Mouse (Mus musculus) cerebellum, postnatal 4 days (tissue): Measurements from ENCODE around the gene Errfi1.
"Not testable (repeated sequence)": the region's sequence is repeated elsewhere in the genome, so short reads cannot be mapped to it uniquely, and the experiment has no call there.

Source experiments
- DNase-seq, 2 experiments: peaks; one replicate each; pipeline ENCODE4 v3.0.0; 2022; ENCODE audit warnings: low spot score in 2 of 2, mixed read lengths in 1 of 2

Gene Errfi1

DNA sequence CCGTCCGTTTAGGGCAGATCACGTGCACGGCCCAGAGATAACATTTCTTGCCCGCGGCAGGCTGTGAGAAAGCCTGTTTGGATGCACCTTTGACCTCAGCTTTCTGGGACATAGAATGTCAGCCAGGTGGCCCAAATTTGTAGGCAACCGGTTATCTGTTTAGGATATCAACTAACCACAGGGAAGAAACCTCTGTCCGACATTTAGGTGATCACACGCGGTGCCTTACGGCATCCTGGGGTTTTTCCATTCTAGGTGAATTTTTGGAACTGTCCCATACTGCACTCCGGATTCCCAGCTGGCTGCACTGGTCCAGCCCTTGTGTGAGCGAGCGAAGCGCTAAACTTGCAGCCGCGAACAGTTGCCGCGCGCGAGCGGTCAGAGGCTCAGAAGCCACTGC, 25.9 kb downstream of the Errfi1 start:
- no peak for DNase-seq

DNA sequence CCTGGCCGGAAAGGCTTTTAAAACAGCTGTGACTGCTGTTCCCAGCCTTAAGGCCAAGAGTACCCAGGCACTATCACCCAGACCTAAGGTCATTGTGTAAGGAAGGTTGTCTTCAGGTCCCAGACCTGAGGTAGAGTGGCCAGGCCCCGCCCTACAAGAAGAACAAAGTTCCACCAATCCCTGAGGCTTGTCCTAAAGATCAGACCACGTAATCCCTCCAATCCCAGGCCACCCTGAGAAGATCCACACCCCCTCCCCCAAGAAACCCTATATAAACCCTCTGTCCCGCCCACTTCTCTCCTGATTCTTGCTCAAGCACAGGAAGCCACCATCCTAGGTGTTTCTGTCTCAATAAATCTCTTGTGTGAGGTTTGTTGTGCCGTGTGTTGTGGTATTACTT, 26.6 kb downstream of the Errfi1 start:
- DNase-seq: no peak

DNA sequence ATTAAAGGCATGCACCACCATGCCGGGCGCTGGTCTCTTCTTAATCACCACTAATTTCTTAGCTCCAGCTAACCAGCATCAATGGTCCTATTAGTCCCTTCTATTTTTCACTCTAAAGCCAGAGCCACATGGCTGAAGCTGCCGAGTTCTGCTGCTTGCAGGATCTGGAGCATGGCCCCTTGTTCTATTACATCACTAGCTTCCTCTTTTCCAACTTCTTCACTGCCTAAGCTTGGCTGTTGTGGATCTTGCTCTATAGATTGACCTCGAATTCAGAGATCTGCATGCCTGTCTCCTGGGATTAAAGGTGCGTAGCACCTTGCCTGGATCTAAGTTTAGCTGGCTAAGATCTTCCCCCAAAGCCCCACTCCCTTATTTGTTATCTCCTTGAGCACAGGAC, 28.9 kb downstream of the Errfi1 start:
- no peak for DNase-seq

DNA sequence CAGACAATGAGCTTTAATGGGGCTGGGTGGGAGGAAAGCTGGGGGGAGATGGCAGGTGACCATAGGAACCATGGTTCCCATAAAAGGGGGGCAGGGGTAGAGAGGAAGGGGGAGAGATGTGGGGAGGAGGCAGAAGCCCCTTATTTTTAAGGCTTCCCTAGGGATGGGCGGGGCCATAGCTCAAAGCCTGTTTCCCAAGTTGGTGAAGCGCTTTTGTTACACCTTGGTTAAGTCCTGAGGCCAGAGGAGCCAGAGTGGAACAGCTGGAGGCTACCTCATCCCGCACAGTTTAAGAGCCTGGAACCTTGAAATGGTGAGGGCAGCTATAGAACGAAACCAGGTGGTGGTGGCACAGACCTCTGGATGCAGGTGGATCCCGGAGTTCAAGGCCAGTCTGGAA, 34.2 kb downstream of the Errfi1 start:
- no peak for DNase-seq

DNA sequence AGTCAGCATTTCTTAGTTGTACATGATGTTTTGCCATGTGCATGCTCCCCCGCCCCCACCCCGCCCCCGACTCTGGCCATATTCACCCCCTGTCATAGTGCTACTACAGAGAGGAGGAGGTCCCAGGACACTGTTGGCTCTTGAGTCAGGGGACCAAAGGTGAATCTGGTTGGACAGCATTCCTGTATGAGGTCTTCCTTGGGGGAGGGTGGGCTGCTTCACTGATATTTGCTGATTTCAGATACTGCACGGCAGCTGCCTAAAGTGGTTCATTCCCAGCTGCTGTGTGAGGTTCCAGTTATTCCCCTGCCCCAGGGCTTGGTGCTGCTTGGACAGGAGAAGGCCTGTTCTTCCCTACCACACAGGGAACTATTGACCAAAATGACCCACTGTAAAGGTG, 34.8 kb downstream of the Errfi1 start:
- DNase-seq: no peak

DNA sequence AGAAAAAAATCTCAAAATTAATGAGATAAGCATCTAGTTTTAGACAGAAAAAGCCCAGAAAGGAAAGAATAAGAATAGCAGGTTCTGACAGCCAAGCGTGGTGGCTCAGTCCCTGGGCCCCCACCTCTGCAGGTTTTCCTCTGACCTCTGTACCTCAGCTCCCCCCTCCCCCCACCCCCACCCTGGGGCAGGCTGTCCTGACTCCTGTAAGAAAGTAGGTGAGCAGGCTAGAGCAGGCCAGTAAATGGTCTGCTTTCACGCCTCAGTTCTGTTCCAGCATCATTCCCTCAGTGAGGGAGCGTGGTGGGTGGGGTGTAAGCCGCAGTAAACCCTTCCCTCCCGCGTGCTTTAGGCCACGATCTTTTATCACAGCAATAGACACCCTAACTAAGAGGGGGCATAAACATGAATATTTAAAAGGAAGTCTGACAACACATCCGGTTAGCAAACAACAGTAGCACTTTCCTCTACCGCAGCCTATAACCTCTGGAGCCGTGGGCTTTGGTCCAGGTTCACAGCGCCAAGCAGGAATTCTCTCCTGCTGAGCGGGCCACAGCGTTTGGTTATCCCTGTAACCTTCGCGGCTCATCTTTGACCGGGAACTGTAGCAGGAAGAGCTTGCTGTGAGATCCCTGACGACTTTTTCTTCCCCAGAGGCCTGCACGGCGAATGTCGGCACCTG, 35.7 kb downstream of the Errfi1 start:
- no peak for DNase-seq

DNA sequence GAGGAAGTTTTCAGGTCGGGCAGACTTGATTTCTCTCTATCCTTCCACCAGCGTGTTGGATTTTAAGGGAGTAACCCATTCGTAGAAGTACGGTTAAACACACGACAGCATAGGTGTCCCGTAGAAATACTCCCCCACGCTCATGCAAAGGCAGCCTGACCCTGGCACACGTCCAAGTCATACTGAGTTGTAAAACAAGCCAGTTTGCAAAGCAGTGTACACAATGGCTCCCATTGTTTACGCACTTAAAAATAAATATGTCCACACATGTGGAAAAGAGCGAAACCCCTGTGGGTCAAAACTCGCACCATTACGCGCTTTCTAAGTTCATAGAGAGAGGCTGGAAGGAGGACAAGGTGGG, 36.2 kb downstream of the Errfi1 start:
- no peak for DNase-seq

DNA sequence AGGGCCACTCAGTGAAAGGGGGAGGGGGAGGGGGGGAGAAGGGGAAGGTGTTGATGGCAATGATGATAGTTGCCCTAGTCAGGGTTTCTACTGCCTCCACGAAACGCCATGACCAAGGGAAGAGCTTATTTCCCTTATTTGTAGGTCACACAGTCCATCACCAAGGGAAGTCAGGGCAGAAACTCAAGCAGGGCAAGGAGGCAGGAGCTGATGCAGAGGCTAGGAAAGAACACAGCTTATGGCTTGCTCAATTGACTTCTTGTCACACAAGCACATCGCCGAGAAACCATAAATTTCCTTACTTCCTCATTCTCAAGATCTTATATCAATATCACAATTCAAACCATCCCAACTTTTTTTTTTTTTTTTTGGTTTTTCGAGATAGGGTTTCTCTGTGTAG, 37.6 kb downstream of the Errfi1 start:
- DNase-seq: no peak

DNA sequence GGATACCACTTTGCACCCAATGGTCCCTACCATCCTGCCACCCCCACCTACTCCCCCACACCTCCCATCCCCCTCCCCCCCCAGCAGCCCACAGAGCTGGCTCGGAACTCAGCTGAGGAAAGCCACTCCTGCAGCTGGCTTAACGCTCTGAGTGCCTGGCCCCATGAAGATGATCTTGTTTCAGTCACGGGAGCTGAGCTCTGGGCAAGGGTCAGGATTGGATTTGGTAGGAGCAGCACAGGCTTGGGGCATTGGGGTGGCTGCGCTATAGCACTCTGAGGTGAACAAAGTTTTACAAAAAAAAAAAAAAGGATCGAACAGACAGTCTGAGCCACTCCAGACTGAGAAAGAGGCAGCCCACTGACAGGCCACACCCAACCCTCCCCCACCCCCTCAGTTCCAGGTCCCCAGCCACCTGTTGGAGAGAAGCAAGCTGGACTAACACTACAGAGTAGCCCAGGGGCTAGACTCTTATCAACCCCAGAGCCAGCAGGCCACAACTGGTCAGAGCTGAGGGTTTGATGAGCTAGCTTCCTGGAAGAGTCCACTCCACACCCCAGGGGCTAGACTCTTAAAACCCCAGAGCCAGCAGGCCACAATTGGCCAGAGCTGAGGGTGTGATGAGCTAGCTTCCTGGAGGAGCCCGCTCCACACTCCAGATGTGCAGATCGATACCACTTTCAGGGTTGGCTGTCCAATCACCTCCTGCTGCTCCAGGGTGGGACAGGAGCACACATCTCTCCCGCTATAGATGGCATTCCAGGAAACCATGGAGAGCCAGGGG, 41.2 kb downstream of the Errfi1 start:
- no peak for DNase-seq

DNA sequence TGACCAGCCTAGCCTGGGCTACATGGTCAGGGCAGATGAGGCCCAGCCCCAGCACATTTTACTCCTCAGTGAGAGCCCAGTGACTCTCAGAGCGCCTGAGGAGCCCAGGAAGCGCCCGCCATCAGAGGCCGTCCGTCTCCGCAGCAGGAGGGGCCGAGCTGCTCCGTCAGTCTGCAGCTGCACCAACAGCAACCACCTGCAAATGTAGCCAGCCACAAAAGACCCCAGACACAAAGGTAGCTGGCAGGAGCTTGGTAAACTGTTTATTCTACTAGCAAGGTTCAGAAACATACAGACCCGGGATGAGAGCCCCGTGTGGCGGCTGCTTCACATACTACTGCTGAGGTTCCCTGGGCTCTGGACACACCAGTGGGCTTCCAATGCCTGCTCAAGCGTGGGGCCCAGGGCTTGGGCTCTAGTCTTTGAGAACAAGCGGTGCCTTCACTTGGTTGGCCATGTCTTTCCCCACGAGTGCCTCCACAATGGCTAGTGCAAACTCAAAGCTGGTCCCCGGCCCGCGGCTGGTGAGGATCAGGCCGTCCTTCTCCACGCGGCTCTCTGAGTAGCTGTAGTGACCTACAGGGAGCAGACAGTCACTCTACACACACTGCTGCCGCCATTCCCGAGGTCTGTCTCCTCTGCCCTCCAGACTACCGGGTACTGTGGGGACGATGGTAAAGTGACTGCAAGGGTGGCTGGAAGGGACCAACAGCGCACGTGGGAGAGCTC, 43.3 kb downstream of the Errfi1 start:
- no peak for DNase-seq

DNA sequence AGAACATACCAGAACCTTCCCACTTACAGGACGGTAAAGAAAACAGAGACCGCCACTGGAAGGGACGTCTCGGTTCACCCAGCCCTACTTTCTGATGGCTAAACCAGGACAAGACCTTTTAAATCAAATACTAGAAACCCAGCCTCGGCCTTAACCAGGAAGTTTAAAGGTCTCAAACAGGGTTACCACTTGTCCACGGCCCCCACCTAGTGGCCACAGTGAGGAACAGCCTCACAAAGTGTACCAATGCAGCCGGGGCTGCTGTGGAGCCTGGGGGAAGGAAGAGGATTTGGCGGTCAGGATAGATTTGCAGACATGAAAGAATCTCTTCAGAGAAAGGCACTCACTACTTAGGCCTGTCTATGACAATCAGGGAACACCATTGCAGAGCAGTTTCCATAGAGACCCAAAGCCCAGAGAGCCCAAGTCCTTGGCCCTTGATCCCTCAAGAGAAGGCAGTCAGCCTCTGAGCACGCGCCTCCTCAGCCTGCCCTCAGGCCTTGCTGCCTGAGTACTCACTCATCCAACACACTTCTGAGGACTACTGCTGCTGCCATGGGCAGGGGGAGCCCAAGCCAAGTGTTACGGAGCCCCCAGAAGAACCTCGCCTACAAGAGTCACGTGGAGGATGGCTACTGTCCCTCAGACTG, 45.1 kb downstream of the Errfi1 start:
- peak; percentile 52 to 54 for DNase-seq

DNA sequence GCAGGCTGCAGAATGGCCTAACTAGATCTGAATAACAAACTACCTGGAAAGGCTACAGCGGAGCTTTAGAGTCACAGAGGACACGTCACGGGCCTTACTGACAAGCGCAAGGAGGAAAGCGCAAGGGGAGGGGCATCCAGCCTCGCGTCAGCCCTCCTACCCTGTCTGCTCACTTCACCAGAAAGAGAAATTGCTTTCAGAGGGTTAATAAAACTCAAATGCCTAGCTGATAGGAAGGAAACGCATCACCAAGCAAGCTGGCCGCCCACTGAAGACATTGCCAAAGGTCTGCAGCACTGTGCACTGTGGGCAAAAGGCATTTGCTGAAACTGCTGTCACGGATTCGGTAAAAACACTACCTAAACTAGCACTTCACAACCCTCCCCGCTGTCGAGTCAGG, 46.8 kb downstream of the Errfi1 start:
- DNase-seq: no peak

DNA sequence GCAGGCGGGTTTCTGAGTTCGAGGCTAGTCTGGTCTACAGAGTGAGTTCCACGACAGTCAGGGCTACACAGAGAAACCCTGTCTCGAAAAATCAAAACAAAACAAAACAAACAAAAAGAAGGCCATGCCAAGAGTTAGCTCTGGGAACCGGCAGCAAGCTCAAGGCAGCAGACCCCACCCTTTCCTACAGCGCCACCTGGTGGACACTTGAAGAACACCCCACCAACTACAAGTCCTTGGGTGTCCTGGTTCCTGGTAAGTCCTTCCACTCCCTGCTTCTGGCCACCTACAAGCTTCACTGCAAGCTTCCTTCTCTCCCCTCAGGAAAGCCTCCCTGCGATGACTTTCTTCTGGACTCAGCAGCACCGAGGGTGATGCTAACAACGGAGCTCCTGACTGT, 47.9 kb downstream of the Errfi1 start:
- DNase-seq: peak; percentile 54 to 78

DNA sequence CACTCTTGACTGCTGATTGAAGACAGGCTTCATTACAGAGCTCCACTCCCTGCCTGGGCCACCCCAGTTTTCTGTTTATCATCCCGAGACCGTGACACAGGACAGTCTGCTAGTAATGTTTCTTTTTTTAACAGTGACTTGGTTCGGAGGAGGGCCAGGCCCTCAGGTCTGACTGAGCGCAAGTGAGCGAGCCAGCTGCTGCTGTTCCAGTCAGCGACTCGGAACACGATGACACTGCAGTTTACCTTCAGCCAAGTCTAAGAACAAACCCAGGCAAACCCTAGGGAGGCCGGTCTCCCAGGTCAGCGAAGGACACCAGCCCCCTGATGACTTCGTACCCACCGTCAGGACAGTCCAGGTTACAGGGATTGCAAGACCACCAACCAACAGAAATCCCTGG, 48.3 kb downstream of the Errfi1 start:
- DNase-seq: no peak

DNA sequence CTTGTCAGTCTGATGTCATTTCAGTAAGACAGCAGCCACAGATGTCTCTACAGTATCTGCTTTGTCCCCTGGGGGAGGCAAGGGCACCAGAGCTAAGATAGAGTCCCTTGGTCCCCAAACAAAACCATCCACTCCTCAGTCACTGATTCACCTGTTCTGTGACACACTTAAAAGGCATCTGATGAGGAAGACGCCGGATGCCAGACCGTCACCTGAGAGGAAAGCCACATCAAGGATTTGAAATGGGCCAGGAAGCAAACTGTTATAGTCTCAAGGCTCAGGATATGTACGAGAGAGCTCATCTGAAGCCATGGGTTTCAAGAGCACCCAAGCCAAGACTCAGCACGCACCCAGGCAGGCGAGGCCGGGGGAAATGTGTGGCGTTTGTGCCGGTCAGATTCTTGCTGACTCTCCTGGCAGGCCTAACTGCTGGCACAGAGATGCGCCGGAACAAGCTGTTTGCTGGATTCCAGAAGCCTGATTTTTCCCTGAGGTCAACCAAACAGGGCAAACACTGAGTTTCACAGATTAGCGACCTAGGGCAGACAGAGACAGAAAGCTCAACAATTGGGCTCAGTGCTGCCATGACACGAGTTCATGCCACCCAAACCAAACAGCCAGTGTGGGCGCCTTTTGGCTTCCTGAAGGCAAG, 49.5 kb downstream of the Errfi1 start:
- DNase-seq: no peak

DNA sequence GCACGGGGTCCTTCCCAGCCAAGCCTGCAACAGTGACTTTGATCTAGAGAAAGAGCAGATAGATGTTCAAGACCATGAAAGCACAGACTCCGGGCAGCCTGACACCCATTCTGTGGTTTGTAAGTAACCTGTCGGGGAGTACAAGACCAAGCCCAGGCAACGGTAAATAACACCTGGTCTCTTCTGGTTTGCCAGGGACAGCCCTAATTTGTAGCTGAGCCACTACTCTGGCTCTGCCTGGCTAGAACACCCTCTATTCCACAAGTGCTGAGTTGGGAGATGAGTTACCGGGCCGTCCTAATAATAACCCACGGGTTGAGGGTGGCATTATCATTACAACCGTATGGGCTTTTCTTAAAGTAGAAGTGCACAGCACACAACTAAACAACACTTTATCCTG, 53.4 kb downstream of the Errfi1 start:
- no peak for DNase-seq

DNA sequence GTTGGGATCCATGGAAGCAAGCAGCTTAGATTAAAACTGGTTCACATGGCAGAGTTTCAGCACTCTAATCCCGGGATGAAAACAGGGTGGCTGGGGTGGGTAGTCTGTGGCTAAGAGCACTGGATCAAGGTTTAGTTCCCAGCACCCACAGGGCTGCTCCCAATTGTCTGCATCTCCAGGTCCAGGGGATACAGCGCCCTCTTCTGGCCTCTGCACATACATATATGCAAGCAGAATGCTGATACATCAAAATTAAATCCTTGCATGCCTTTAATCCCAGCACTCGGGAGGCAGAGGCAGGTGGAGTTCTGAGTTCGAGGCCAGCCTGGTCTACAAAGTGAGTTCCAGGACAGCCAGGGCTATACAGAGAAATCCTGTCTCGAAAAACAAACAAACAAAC, 54.8 kb downstream of the Errfi1 start:
- not testable (repeated sequence) for DNase-seq

DNA sequence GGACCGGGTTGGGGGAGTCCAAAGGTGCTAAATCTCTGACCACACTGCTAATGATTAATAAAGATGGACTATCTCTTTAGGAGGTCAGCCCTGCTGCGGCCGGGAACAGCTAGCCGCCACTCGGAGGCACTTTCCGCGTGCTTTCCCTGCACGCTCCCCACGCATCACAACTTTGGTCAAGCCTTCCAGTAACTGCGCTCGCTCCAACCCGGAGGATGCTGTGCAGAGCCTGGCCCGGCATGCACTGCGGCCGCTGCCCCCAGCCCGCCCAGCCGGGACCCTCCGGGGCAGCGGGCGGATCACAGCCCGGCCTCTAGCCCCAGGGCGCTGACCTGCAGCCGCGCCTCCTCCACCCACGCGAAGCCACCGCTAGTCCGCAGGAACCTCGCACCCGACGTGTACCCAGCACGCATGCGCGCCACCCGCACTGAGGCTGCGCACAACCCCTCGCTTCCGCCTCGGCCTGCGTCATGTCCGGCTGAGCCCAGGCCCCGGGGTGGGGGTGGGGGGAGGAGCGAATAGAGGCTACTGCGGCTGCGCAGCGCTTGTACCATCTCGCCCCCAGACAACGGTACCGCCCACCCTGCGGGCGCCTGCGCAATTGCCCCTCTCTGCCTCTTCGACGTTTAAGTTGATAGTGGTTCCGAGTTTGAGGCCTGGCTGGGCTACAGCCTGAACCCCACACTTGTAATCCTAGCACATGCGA, 55.9 kb downstream of the Errfi1 start:
- peak; percentile 99 for DNase-seq

DNA sequence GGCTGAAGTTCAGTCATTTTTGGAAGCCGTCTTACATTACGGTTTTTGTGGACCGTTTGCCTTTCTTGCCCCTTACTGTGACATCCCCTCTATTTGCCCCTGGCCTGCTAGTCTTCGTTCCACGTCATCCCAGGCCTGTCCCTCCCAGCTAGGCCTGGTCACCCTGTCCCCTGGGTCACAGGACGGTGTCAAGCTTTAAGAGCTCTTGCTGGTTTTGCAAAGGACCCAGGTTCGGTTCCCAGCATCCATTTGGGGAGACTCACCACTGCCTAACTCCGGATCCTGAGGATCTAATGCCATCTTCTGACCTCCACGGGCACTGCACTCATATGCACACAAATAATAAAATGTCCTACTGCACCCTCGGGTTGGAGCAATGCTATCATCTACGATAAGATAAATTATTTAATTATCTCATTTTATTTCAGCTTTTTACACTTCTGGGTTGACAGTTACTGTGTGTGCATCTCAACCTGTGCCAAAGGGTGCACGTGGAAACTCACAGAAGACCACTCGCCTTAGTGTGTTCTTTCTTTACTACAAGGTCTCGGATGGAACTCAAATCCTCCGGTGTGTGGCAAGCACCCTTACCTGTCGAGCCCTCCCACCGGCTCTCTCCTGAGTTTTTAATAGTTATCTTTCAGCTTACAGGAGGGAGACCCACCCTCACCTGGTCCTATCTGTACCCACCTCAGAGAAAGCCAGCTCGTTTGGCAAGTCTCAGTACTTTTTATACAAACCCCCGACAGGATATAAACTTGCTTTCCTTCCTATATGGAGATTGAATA, 56.6 kb downstream of the Errfi1 start:
- DNase-seq: no peak

DNA sequence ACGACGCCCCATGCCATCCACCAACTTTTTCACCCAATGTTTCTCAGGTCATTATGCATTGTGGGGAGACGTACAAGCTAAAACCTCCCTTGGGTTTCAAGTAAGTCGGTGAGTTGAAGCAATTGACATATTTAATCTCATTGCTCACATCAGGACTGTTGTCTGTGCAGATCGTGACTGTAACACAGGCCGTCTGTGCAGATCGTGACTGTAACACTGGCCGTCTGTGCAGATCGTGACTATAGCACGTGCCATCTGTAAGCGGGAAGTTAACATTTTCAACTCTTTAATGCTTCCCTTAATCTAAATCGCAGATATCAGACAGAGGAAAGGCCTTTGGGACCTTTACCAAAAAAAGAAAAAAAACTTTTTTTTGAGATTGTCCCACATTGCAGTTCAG, 60.0 kb downstream of the Errfi1 start:
- DNase-seq: no peak
